Mouse (Mus musculus): ENCODE measurements around the gene Ppp1r37.

Gene Ppp1r37

DNA sequence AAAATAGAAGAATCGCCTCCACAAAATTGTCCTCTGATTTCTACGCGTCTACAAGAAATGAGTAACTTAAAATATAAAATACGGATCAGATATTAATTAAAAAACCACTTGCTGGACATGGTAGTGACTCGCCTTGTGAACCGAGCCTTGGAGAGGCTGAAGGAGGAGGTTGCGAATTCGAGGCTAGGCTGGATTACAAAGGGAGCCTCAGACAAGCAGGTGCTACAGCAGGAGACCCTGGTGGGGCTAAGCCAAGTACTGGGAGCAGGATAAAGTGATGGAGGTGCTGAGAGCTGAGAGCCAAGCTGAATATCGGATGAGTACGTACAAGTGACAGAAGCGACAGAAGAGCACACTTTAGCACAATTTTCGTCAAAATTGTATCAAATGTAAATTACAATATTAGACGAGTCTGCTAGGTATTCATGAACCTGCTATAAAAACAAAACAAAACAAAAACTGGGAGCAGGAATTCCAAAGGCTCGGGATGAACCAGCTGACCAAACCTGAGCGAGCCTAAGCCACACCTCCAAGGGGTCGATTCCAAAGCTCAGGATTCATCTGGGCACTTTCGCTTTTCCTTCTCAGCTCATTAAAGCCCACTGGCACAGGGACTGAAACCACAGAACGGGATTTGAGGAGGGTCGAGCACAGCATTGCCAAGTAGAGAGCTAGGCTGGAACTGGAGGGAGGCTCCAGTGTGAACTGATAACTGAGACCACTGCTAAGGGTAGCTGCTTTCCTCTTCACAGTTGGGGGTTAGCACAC, at the start of gene Ppp1r37:
TSS of gene Ppp1r37 (minus strand) at position 434 of the 768 bp plus-strand sequence.
- DNase-seq, result peak; percentile 57

- no peak for DNase-seq
Observed at GRCm38 (mm10) chr7:19610969-19611368, 48.1 kb upstream of the Ppp1r37 start.

GRCm38 (mm10) chr7:19609641-19610332, 46.9 kb upstream of the Ppp1r37 start:
- no peak for DNase-seq

DNA sequence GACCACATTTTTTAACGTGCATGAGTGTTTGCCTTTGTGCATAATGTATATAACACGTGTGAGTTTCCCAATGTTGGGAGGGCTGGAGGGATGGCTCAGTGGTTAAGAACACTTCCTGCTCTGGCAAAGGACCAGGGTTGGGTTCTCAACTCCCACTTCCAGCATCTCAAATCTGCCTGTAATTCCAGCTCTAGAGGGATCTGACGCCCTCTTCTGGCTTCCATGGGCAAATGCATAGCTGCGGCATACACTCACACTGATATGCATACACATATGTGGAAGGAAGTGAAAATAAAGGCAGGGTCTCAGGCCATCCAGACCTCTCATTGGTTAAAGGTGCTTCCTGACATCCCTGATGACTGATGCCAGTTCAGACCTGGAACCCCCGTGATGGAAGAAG, 44.4 kb upstream of the Ppp1r37 start:
- DNase-seq, result peak; percentile 18

DNA sequence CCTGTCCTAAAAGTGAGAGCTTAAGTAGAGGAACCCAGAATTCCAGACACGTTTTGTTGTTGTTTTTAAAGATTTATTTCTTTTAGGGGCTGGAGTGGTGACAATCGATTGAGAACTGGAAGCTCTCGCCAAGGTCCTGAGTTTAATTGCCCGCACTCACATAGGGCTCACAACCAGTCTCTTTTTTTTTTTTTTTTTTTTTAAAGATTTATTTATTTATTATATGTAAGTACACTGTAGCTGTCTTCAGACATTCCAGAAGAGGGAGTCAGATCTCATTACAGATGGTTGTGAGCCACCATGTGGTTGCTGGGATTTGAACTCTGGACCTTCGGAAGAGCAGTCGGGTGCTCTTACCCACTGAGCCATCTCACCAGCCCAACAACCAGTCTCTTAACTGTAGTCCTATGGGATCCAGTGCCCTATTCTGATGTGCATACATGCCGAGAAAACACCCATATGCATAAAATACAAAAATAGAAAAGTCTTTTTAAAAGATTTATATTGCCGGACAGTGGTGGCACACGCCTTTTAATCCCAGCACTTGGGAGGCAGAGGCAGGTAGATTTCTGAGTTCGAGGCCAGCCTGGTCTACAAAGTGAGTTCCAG, 41.8 kb upstream of the Ppp1r37 start:
- DNase-seq, result peak; percentile 21

- peak; percentile 96 for DNase-seq
Observed at GRCm38 (mm10) chr7:19603849-19604605, 41.2 kb upstream of the Ppp1r37 start, which contains the start of gene Clasrp. Gene Clasrp (minus strand): TSS chr7:19604486.

GRCm38 (mm10) chr7:19603055-19603454, 40.2 kb upstream of the Ppp1r37 start:
- peak; percentile 28 for DNase-seq

- peak; percentile 62 for DNase-seq
Observed at GRCm38 (mm10) chr7:19600562-19600961, 37.7 kb upstream of the Ppp1r37 start.

DNA sequence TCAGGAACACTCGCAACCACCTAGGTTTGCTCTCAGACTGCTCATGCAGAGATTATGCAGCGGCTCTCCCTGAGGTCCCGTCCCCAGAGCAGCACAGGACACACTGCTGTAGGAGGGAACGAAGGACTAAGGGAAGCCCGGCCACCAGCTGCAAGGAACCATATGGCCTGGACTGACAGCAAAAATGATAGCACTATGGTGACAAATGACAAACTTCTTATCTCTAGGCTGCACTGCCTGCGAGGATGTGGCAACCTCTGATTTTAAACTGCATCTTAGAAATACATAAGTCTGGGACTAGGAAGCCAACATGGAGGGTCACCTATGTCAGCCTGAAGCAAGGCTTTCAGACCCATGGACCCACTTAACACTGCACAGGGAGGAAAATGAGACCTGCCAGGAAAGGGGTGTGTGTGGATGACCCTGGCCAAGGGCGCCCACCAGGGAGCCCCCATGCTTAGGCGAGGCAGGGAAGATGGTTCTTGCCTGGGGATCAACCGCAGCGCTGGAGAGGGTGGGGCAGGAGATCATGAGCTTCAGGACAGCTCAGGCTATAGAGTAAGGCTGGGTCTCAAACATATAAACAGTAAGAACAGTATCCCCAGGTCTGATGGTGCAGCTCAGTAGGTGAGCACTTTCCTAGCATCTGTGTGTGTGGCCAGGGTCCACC, 30.3 kb upstream of the Ppp1r37 start:
- DNase-seq, result no peak

GRCm38 (mm10) chr7:19589917-19590316, 27.0 kb upstream of the Ppp1r37 start:
- peak; percentile 90 for DNase-seq

- DNase-seq, result no peak
Observed at GRCm38 (mm10) chr7:19589207-19589606, 26.3 kb upstream of the Ppp1r37 start.

GRCm38 (mm10) chr7:19586269-19586668, 23.4 kb upstream of the Ppp1r37 start:
- DNase-seq, result no peak

- DNase-seq, result no peak
Observed at GRCm38 (mm10) chr7:19580634-19581033, 17.8 kb upstream of the Ppp1r37 start.

DNA sequence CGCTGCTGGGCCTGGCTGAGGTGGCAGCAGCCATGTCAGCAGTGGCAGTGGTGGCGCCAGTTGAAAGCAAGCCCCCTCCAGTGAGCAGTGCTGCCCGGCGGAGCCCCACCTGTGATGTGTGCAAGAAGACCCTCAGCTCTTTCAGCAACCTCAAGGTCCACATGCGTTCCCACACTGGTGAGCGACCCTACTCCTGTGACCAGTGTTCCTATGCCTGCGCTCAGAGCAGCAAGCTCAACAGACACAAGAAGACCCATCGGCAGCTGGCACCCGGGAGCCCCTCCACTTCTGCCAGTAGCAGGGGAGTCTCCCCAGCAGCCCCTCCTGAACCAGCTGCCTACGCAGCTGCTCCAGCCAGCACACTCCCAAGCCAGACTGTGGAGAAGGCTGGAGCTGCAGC, 16.9 kb upstream of the Ppp1r37 start:
- no peak for DNase-seq

DNA sequence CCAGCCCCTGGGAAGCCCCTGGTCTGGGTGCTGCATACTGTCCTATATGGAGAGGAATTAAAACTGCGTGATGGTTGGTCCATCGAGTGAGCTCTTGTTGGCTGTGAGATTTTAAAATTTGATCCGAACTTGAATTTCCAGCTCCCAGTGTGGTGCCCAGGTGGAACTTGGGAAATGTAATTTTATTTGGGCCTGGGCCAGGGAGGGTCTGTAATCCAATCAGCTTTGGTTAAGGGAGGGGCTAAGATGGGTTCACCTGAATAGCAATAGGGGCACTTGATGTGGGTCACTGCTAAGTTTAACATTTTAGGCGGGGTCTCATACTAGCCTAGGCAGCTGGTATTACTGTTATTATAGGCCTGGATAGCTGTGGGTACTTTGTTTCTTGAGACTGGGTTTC, 15.6 kb upstream of the Ppp1r37 start:
- no peak for DNase-seq

- peak; percentile 73 for DNase-seq
Observed at GRCm38 (mm10) chr7:19577877-19578414, 15.1 kb upstream of the Ppp1r37 start.

- peak; percentile 71 for DNase-seq
Observed at GRCm38 (mm10) chr7:19577141-19577852, 14.4 kb upstream of the Ppp1r37 start, which contains the start of the genes Zfp296 and Gemin7. Gene Zfp296 (plus strand): TSS chr7:19577287. Gene Gemin7 (minus strand): TSS chr7:19577595.

- no peak for DNase-seq
Observed at GRCm38 (mm10) chr7:19575559-19575958, 12.7 kb upstream of the Ppp1r37 start.

- no peak for DNase-seq
Observed at GRCm38 (mm10) chr7:19573776-19574140, 10.9 kb upstream of the Ppp1r37 start.

DNA sequence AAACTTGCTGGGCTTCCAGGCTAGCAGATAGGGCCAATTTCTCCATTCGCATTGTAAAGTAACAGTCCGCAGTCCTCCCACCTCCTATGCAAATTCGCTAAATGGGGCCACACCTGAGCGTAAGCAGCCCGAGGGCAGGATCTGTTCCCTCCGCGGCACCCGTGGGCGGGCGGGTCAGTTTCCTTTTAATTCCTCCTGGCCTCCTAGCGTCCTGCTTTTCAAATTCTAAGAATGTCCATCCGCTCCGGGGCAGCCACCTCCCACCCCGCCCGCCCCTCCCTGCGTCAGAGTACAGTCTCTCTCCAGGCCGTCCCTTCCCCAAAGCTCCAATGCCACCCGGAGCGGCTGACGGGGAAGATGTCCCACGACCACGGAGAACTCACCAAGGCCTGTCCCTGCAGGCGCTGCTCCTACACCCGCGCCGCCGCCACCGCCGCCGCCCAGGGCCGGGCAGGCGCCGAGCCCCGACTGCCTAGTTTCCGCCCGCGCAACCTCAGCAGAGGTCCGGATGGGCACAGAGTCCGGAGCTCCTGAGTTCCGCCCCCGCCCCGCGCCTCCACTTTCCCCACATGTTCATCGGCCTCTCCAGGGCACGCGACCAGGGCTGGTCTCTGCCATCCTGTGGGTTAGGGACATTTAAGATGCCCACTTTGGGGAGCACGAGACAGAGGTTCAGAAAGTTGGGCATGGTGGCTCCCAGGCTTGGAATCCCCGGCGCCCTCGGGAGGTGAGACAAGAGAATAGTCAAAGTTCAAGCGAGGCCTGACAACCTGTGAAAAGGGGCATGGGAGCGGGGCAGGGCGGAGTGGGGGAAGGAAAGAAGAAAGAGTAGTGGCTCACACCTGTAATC, 10.3 kb upstream of the Ppp1r37 start:
- peak; percentile 78 for DNase-seq
